Mouse (Mus musculus) spleen, postnatal 4 days (tissue): ENCODE measurements around the gene Ubap1l.

Experiments used
- DNase-seq, 2 experiments: peaks; one replicate each; pipeline ENCODE4 v3.0.0; 2022; ENCODE audit warnings: low spot score in 2 of 2

Ubap1l gene

DNA sequence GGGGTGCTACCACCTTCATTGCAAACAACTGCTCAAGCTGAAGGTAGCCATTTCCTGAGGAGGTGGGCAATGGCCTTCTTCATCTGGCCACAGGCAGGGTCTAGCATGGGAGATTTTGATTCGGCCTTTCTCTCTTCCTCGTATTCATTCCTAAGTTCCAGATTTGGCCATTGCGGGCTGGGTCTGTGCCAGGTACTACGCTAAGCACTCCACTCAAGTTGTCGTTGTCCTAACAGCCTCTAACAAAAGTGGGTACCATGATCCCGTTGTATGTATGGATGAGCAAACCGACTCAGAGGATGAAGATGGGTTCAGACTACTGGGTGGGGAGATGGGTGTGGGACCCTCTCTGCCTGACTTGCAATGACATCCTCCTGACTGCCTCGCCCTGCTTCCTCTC lies 49.5 kb downstream of the Ubap1l start:
- DNase-seq: no peak

DNA sequence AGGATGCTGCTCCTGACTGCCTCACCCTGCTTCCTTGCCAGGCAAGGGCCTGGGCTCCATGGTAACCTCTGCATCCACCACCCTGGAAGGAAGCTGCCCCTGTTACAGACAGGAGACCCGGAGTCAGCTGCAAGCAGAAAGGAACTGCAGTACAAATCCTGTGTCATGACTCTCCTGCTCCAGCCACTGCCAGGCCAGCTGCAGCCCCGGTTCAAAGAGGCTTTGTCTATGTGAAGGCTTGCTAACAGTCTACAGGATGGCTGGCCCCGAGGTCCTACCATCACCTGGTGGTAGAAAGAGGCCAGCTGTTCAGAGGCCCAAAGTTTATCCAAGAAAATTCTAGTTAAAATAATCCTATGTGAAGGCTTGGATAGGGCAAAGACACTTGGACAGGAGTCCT lies 50.5 kb downstream of the Ubap1l start:
- no peak for DNase-seq

DNA sequence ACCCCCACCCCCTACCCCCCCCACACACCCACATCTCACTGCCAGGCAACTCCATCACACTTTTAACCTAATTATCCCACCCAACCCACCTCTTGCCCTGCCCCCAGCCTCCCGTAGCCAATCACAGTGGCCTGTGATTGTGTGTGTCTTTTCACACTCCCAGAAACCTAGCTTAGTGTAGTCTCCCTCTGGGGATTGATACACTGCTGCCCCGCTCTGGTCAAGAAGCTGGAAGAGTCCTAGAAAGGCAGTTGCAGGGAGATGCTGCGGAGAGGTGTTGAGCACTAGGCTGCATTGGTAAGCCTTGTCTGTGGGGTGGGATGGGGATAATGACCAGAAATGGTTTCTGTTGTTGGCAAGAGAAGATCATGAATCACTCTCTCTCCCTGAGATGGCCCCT lies 56.9 kb downstream of the Ubap1l start:
- DNase-seq: no peak

DNA sequence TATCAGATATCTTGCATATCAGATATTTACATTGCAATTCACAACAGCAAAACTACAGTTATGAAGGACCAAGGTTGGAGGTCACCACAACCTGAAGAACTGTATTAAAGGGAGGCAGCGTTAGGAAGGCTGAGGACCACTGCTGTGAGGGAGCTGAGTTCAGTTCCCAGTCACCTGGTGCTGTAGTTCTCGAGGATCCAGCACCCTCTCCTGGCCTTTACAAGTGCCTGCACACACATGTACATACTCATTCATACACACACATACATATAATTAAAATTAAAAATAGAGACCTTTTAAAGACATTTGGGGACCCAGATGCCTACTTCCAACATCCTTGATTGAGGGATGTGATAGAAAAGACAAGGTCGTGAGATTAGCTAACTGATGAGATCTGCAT lies 58.8 kb downstream of the Ubap1l start:
- no peak for DNase-seq

DNA sequence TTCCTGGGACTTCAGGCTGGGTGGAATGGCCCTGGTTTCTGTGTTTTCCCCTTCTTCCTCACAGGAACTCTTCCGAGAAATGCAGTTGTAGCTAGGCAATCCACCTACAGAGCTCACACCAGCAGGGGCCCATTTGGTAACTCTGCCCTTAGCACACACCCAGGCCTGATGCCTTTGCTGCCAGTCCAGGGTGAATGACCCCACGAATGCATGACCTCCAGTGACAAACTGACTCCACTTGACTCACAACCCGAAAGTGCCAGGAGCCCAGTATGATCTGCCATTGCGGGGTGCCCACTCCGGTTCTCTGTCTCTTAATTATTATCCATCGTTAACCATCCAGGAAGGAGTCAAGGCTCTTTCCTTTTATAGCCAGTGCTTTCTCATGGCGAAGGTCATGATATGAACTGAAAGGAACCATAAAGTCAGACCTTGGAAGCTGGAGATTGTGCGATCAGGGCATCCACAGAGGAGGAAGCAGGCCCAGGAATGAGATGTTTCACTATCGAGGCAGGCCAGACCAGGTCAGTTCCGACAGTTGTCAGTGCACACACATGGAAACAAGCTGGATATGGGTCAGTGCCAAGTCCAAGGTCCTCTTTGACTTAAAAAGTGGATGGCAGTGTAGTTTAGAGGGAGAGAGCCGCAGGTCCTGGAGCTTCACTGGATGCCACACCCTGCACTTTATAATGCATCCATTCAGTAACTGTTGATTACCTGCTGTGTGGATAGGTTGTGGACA lies 62.1 kb downstream of the Ubap1l start, which contains the start of gene Slc51b:
Gene Slc51b (minus strand): TSS at position 196 of the 742 bp plus-strand sequence.
- DNase-seq: no peak

DNA sequence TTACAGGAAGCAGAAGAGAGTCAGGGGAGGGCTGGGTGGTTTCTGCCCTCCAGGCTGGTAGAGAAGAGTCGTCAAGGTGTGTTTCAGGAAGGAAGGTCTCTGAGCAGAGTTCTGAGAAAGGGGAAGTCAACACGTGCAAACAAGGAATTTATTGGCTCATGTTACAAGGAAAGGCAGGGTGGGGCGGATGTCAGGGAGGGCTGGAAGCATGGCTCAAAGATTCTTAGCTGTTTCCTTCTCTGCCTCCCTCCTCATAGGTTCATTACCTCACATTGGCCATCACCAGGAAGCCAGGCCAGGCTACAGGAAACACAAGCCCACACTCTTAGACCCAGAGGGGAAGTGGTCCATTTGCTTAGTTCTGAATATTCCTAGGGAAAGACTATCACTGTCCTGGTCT lies 63.6 kb downstream of the Ubap1l start:
- no peak for DNase-seq

GRCm38 (mm10) chr9:65427511-65427910 lies 66.7 kb downstream of the Ubap1l start:
- DNase-seq: no peak

DNA sequence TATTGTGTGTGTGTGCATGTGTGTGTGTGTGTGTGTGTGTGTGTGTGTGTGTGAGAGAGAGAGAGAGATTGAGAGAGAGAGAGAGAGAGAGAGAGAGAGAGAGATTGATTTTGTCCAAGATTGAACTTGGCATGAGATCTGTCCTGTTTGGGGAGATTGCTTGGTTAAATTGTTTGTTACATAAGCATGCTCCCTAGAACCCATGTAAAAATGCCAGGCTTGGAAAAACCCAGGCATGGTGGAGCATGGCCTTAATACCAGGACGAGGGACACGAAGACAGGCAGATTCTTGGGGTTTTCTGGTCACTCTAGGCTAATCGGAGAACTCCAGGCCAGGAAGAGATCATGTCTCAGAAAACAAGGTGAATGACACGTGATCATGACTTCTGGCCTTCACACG lies 67.2 kb downstream of the Ubap1l start:
- no peak for DNase-seq
